Mouse (Mus musculus) right cerebral cortex, postnatal 25 days (tissue): Measurements from ENCODE around the gene Nos1ap.
A peak's percentile ranks its signal among the peaks of the same experiment; 100 is the strongest.

Source experiments
- DNase-seq: peaks from one replicate; pipeline ENCODE4 v3.0.0; 2022

The Nos1ap gene

GRCm38 (mm10) chr1:170589219-170590040 lies at the start of gene Nos1ap:
Nos1ap (minus strand) TSS chr1:170589861.
- peak; percentile 91 for DNase-seq

- DNase-seq: no peak
Measured at GRCm38 (mm10) chr1:170638941-170639340, 49.3 kb upstream of the Nos1ap start.

DNA sequence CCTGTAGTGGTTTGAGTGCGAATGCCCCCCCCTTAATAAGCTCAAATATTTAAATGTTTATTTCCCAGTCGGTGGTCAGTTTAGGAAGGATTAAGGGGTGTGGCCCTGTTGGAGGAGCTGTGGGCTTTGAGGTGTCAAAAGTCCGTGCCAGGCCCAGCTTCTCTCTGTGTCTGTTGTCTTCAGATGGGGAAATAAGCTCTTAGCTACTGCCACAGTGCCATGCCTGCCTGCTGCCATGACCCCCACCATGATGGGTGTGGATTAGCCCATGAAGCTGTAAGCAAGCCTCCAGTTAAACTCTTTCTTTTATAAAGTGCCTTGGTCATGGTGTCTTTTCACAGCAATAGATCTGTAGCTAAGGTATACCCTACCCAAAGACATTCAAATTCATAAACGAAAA lies 43.2 kb upstream of the Nos1ap start:
- no peak for DNase-seq

GRCm38 (mm10) chr1:170632385-170632784 lies 42.7 kb upstream of the Nos1ap start:
- DNase-seq: peak; percentile 79

DNA sequence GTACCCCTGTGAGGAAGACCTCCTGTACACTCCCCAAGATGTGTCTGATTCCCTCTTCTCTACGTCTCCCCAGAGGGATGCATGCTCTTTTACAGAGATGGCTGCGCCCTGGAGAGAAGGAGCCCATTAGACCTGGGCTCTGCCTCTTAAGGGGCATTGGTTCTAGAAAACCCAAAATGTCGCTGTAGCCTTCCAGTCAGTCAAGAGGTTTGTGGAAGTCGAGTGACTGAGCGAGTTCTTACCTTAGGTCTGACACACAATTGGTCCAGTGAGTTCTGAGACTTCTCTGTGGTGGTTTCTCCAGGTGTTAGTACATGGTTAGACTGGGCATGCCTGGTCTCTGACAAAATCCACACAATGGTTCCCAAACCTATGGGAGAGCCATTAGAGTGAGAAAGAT lies 41.9 kb upstream of the Nos1ap start:
- DNase-seq: no peak

GRCm38 (mm10) chr1:170630489-170630888 lies 40.8 kb upstream of the Nos1ap start:
- DNase-seq: no peak

- no peak for DNase-seq
Measured at GRCm38 (mm10) chr1:170623432-170623831, 33.8 kb upstream of the Nos1ap start.

DNA sequence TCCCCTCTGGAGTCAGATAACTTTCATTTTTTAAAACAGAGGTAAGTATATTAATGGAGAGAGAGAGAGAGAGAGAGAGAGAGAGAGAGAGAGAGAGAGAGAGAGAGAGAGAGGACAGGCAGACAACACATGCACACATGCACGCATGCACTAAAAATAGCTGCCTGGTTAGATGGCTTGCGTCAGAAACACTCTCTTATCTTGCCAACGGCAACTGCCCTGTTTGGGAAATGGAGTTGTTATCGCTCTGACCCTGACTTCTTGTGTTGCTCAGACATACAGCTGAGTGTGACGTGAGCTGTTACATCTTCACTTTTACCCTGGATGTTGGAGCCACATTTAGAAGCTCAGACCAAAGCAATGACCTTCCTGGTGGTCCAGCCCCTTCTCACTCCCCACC lies 33.3 kb upstream of the Nos1ap start:
- no peak for DNase-seq

GRCm38 (mm10) chr1:170619686-170620374 lies 30.2 kb upstream of the Nos1ap start:
- DNase-seq: no peak

DNA sequence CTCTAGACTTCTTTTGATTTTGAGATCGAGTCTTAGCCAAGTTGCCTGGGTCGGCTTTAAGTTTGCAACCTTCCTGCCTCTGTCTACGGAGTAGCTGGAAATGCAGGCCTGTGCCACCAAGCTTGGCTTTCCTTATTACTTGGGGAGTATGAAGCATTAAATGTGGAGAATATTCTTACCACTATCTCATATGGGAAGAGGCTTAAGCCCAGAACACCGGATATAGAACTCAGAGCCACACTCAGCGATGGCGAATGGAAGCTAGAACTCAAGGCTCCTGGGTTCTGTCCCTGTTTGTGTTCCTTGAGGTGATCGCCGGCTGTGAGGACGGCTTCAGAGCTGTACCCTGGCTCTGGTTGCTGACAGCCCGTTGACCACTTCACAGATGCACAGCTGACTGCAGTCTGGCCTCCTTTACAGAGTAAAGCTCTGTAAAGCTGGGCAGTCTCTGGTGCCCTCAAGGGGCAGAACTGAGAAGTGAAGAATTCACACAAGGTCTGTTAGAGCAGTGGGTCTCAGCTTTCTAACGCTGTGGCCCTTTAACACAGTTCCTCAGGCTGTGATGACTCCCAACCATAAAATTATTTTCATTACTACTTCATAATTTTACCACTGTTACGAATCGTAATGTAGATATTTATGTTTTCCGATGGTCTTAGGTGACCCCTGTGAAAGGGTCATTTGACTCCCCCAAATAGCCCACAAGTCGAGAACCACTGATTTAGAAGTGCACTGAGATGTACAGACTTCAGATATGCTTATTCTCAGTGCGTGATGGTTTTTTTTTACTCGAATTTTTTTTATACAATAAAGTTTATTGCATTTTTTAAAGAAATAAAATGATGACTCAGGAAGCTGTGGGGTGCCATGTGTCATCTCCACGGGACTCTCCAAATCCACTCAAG lies 23.6 kb upstream of the Nos1ap start:
- peak; percentile 61 for DNase-seq

DNA sequence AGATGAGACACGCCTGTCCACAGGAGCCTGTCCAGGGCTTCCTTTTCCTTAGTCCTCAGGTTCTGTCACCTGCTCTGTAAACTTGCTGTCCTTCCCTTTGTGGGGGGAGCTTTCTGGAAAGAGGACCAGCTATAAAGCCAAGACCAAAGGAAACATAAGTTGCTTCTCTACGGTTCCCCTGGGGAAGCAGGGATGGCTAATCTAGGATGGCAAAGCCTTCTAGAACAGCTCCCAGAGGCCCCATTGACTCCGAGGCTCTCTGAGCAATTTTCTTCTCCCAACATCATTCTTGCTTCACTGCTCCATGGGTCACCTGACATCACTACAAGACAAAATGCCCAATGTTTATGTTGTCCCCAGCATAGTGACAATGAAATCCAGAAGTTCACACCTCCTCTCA lies 22.0 kb upstream of the Nos1ap start:
- no peak for DNase-seq

GRCm38 (mm10) chr1:170610695-170611094 lies 21.0 kb upstream of the Nos1ap start:
- DNase-seq: no peak

DNA sequence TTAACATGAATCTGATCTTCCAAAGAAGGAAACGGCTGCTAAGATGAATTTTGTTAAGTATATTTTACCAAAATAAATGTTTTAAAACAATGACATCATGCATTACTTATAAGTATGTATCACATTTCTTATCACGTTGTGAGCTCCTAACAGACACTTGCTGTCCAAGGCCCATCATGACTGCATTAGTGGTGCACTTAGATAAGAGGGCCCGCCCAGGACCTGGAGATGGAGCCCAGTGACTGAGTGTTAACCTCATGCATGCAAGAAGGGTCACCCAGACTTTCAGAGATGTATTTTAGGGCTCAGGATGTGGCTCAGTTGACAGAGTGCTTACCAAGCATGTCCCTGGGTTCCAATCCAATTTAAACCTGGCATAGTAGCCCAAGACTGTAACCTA lies 20.6 kb upstream of the Nos1ap start:
- DNase-seq: no peak

- no peak for DNase-seq
Measured at GRCm38 (mm10) chr1:170609872-170610271, 20.2 kb upstream of the Nos1ap start.

DNA sequence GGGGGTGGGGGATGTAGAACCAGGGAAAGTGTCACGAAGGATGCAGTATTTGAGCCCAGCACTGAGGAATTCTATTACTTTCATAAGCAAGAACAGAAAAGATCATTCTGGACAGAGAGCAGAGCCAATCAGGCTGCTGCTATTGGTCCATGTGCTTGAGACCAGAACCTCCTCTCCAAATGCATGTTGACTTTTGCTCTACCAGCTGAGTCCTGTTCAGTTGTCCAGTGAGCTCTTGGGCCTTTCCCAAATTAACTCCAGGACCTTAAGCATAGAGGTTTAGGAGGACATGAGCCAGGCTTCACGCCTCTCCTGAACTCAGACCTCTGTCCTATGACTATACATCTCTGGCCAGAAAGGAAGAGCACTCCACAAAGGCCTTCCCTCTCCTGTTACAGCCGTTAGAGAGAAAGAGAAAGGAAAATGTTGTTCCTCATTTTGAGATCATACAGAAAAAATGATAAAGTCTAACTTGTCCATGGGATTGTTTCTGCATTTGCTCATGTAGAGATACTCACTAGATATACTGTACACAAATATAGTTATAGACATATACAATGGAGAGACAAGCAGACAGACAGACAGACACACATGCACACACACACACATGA lies 18.9 kb upstream of the Nos1ap start:
- no peak for DNase-seq

GRCm38 (mm10) chr1:170607231-170607917 lies 17.7 kb upstream of the Nos1ap start:
- DNase-seq: no peak

DNA sequence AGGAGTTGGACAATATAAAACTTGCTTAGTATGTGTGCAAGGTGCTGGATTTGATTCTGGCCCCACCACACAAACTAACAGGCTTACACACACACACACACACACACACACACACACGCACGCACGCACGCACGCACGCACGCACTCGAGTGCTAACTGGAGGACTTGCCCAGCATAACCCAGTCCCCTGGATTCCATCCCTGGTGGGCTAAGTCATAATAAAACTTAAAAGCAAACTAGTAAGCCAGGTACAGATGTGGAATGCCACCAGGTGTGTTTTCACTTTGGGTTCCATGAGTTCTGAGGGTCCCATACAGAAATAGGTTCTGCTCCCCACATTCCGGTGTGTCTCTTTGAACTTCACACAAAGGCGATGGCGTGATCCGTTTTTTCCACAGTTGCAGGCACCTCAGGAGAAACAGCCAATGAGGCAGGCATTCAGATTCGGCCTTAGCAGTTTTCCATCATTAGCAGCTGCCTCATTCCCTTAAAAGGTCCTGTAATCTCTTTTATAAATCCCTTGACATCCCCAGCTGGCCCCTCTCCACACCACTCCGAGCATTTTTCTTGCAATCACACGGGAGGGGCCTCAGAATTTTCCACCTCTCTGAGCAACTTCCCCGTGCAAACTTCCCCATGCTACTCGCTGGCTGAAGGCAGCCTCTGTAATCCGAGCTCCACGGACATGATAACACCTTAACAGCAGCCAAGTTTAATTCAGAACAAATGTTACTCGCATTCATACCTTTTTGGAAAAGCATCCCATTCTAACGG lies 15.8 kb upstream of the Nos1ap start:
- no peak for DNase-seq

GRCm38 (mm10) chr1:170594575-170594974 lies 4.9 kb upstream of the Nos1ap start:
- no peak for DNase-seq

GRCm38 (mm10) chr1:170590531-170590930 lies 870 bp upstream of the Nos1ap start:
- no peak for DNase-seq

GRCm38 (mm10) chr1:170590041-170590360 lies 340 bp upstream of the Nos1ap start:
- no peak for DNase-seq

- DNase-seq: no peak
Measured at GRCm38 (mm10) chr1:170588879-170589218, 812 bp downstream of the Nos1ap start.

DNA sequence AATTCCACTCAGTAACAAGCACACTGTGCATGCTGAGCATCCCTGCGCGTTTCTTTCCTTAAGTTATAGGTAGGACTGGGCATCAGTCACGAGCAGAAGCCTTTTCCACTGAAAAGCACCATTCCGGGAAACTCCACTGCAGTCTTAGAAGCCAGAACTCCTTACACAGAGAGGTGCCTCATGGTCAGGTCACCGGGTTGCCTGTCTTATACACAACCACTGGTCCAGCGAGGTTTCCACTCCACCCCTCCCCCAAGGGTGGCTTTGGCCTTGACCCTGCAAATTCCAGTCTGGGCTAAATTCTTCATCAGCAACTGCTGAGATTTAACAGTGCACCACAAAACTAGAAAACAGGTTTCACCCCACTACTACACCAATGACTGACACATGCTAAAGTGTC lies 1.3 kb downstream of the Nos1ap start:
- no peak for DNase-seq
